Mouse (Mus musculus): Measurements from ENCODE around the gene Vmn2r27. TPM values are rescaled to one million over a fixed set of nuclear protein-coding genes. Genes with fewer than 3 reads are reported as not detected.

Gene Vmn2r27
- not detected for total RNA-seq (2021)
- not detected in 2 replicates for polyA plus RNA-seq (2012; rRNA removed)
- long read RNA-seq, result 0 reads

- Histone ChIP-seq H3K79me2 (replicated peaks; ENCODE audit: control insufficient read depth, insufficient read depth, low read length) (no peaks in the 10 kb centered on the region), H3K4me1 (ENCODE audit: control insufficient read depth, insufficient read depth, low read length) (no peaks in the 10 kb centered on the region), H3K27me3 (ENCODE audit: control insufficient read depth, insufficient read depth, low read length) (no peaks in the 10 kb centered on the region), H3K4me3 (no peak within 1 kb of the TSS), H3K36me3 (ENCODE audit: control insufficient read depth, insufficient read depth, low read length) (no peaks in the 10 kb centered on the region), H3K27ac (no peak within 1 kb of the TSS), H3K9ac (ENCODE audit: low read depth, low read length) (no peak within 1 kb of the TSS)
- intact Hi-C loops (cut with DNase I), result no loop called here
- 72% methylated on average over 1 of the region's 1 CpGs for WGBS
- TF ChIP-seq EP300 (IDR thresholded peaks at IDR 0.05; ENCODE audit: insufficient read depth, low read depth, low read length), result no peak
- TF ChIP-seq CTCF (IDR thresholded peaks at IDR 0.05), result no peak
- no peak for TF ChIP-seq POLR2A (IDR thresholded peaks at IDR 0.05; ENCODE audit: insufficient read depth, low read depth, low read length)
- no peak for DNase-seq
Measured at GRCm38 (mm10) chr6:124231756-124232155, at the start of gene Vmn2r27. Gene Vmn2r27 (minus strand): TSS chr6:124231856.

GRCm38 (mm10) chr6:124278291-124278690 is 46.6 kb upstream of the Vmn2r27 start:
- intact Hi-C loops (cut with DNase I), result no loop called here
- H3K4me3 ChIP-seq, result no peak overlapping the region
- H3K36me3 ChIP-seq (ENCODE audit: control insufficient read depth, insufficient read depth, low read length), result no peaks in the 10 kb centered on the region
- whole genome bisulfite sequencing, result 56% methylated on average over 5 of the region's 5 CpGs
- no peak for DNase-seq
- no peaks in the 10 kb centered on the region; the same call in 1 of the 2 replicates for H3K4me1 ChIP-seq (ENCODE audit: control insufficient read depth, insufficient read depth, low read length)
- H3K27ac ChIP-seq, result no peak overlapping the region
- no peak overlapping the region for H3K9ac ChIP-seq (ENCODE audit: low read depth, low read length)
- TF ChIP-seq CTCF (IDR thresholded peaks at IDR 0.05) (no peak), POLR2A (IDR thresholded peaks at IDR 0.05; ENCODE audit: insufficient read depth, low read depth, low read length) (no peak), EP300 (IDR thresholded peaks at IDR 0.05; ENCODE audit: insufficient read depth, low read depth, low read length) (no peak)
- no peaks in the 10 kb centered on the region for H3K79me2 ChIP-seq (replicated peaks; ENCODE audit: control insufficient read depth, insufficient read depth, low read length)
- H3K27me3 ChIP-seq (ENCODE audit: control insufficient read depth, insufficient read depth, low read length), result no peaks in the 10 kb centered on the region

DNA sequence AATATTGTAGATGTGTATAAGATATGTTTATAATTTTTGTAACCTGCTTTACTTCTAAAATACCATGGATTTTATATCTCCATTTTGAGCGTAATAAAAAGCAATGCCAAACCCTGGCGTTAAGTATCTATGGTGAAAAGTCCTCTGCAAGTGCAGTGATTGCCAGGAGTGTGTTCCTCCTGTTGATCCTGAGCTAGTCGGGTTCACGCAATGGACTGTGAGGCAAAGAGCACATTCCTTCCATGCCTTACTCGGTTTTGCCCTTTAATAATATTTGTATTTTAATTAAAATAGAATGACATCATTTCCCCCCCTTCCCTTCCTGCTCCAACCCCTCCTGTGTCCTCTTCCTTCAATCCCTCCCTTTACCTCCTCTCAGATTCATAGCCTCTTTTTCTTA is 46.0 kb upstream of the Vmn2r27 start:
- no peak overlapping the region for H3K4me3 ChIP-seq
- no peaks in the 10 kb centered on the region for H3K27me3 ChIP-seq (ENCODE audit: control insufficient read depth, insufficient read depth, low read length)
- intact Hi-C loops (cut with DNase I), result no loop called here
- no peak overlapping the region for H3K27ac ChIP-seq
- no peak overlapping the region for H3K9ac ChIP-seq (ENCODE audit: low read depth, low read length)
- 61% methylated on average over 5 of the region's 5 CpGs for WGBS
- H3K79me2 ChIP-seq (replicated peaks; ENCODE audit: control insufficient read depth, insufficient read depth, low read length), result no peaks in the 10 kb centered on the region
- H3K36me3 ChIP-seq (ENCODE audit: control insufficient read depth, insufficient read depth, low read length), result no peaks in the 10 kb centered on the region
- TF ChIP-seq EP300 (IDR thresholded peaks at IDR 0.05; ENCODE audit: insufficient read depth, low read depth, low read length), result no peak
- no peak for TF ChIP-seq POLR2A (IDR thresholded peaks at IDR 0.05; ENCODE audit: insufficient read depth, low read depth, low read length)
- no peak for TF ChIP-seq CTCF (IDR thresholded peaks at IDR 0.05)
- no peak for DNase-seq
- H3K4me1 ChIP-seq (ENCODE audit: control insufficient read depth, insufficient read depth, low read length), result no peaks in the 10 kb centered on the region; the same call in 1 of the 2 replicates

DNA sequence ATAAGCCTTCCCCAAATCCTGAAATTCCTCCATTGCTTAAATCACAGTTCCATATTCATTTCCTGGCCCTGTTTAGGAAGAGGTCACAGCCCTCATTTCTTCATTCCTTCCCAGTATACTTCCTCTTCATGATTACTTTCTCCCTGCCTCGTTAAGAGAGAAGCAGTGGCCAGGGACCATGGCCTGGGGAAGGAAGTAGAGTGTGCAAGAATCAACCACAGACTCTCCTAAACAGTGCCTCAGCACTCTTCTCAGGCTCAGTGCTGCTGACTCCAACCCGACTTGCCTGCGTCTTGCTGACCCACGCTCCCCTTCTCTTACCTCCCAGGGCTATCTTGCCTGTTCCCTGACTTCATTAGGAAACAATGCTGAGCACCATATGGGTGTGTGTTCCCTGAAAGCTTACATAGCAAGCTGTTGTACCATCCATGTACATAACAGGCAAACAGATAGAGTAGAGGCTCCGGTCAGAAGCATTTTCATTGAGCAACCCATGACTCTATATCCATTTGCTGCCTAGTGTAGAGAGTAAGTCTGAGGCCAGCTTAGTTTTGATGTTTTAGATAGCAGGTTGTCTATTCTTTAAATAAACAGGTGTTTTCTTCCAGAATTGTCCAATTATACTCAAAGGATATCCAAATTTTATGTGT is 41.7 kb upstream of the Vmn2r27 start:
- no peaks in the 10 kb centered on the region for H3K79me2 ChIP-seq (replicated peaks; ENCODE audit: control insufficient read depth, insufficient read depth, low read length)
- WGBS, result 58% methylated on average over 5 of the region's 5 CpGs
- H3K4me3 ChIP-seq, result no peak overlapping the region
- no peaks in the 10 kb centered on the region for H3K27me3 ChIP-seq (ENCODE audit: control insufficient read depth, insufficient read depth, low read length)
- H3K27ac ChIP-seq, result no peak overlapping the region
- no peak overlapping the region for H3K9ac ChIP-seq (ENCODE audit: low read depth, low read length)
- DNase-seq, result peak in 1 of 2 experiments; percentile 46
- no peaks in the 10 kb centered on the region for H3K36me3 ChIP-seq (ENCODE audit: control insufficient read depth, insufficient read depth, low read length)
- 0 out of 2 replicates have a peak, but pooled peaks have one; percentile 18 for TF ChIP-seq EP300 (IDR thresholded peaks at IDR 0.05; ENCODE audit: insufficient read depth, low read depth, low read length)
- no peak for TF ChIP-seq CTCF (IDR thresholded peaks at IDR 0.05)
- H3K4me1 ChIP-seq (ENCODE audit: control insufficient read depth, insufficient read depth, low read length), result no peaks in the 10 kb centered on the region; the same call in 1 of the 2 replicates
- intact Hi-C loops (cut with DNase I), result no loop called here

GRCm38 (mm10) chr6:124262696-124263095 is 31.0 kb upstream of the Vmn2r27 start:
- no peaks in the 10 kb centered on the region for H3K79me2 ChIP-seq (replicated peaks; ENCODE audit: control insufficient read depth, insufficient read depth, low read length)
- H3K9ac ChIP-seq (ENCODE audit: low read depth, low read length), result no peak overlapping the region
- no peaks in the 10 kb centered on the region for H3K4me1 ChIP-seq (ENCODE audit: control insufficient read depth, insufficient read depth, low read length)
- H3K4me3 ChIP-seq, result no peak overlapping the region
- peak; percentile 56 to 69 for DNase-seq
- H3K36me3 ChIP-seq (ENCODE audit: control insufficient read depth, insufficient read depth, low read length), result no peaks in the 10 kb centered on the region
- no peak overlapping the region for H3K27ac ChIP-seq
- no peak for TF ChIP-seq EP300 (IDR thresholded peaks at IDR 0.05; ENCODE audit: insufficient read depth, low read depth, low read length)
- TF ChIP-seq CTCF (IDR thresholded peaks at IDR 0.05), result peak; percentile 72
- TF ChIP-seq POLR2A (IDR thresholded peaks at IDR 0.05; ENCODE audit: insufficient read depth, low read depth, low read length), result no peak
- WGBS, result 3% methylated on average over 3 of the region's 3 CpGs
- H3K27me3 ChIP-seq (ENCODE audit: control insufficient read depth, insufficient read depth, low read length), result no peaks in the 10 kb centered on the region
- intact Hi-C loops (cut with DNase I), result loop anchor here (1.0 kb wide), 1 partner anchor 117 kb away; no protein-coding TSS in a partner anchor

DNA sequence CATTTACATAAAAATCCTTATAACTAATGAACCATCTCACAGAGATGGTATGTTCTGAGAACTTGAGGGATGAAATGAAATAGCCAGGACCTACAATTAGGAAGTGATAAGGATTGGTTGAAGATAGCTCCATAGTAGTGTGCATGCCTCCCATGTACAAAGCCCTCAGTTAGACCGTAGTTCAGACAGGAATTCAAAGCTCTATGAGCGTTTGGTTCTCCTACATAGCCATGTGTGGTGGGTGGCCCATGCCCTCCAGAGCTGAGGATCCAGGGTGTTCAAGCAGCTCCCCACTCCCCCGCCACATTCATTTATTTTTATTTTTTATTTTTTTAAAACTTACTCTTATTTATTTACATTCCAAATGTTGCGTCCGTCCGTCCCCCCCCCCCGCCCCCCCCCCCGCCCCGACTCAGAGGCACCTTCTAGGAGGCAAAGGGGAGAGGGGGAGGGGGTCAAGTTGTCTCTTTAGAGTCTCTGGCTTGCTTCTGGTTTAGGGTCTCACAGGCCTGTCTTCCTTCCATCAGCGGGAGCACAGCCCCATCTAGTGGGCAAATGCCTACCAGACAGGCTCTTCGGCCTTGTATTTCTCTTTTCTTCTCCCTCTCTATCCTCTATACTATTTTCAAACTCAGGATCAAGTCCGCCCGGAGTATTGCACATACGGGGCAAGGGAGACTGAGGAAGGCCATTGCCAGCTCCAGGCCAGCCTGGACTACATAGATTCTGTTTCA is 28.7 kb upstream of the Vmn2r27 start:
- H3K9ac ChIP-seq (ENCODE audit: low read depth, low read length), result no peak overlapping the region

More for the DNA sequence above, 28.7 kb upstream of the Vmn2r27 start:
- no peak for TF ChIP-seq EP300 (IDR thresholded peaks at IDR 0.05; ENCODE audit: insufficient read depth, low read depth, low read length)
- TF ChIP-seq CTCF (IDR thresholded peaks at IDR 0.05), result peak; percentile 75
- 17% methylated on average over 14 of the region's 14 CpGs for WGBS
- H3K4me1 ChIP-seq (ENCODE audit: control insufficient read depth, insufficient read depth, low read length), result no peaks in the 10 kb centered on the region
- H3K79me2 ChIP-seq (replicated peaks; ENCODE audit: control insufficient read depth, insufficient read depth, low read length), result no peaks in the 10 kb centered on the region
- H3K4me3 ChIP-seq, result no peak overlapping the region
- H3K27me3 ChIP-seq (ENCODE audit: control insufficient read depth, insufficient read depth, low read length), result no peaks in the 10 kb centered on the region
- H3K36me3 ChIP-seq (ENCODE audit: control insufficient read depth, insufficient read depth, low read length), result no peaks in the 10 kb centered on the region
- peak; percentile 33 to 59 for DNase-seq
- intact Hi-C loops (cut with DNase I), result loop anchor here (2.0 kb wide), 1 partner anchor 330 kb away; no protein-coding TSS in a partner anchor
- no peak overlapping the region for H3K27ac ChIP-seq
